Mouse (Mus musculus): ENCODE measurements at regions not wholly inside any gene's neighbourhood (a gene's known extent, or its start where the extent isn't known, plus 50 kb on each side); places are given as distances from the start of the nearest gene placed in this dataset.
"Not testable (repeated sequence)": the region's sequence is repeated elsewhere in the genome, so short reads cannot be mapped to it uniquely, and the experiment has no call there.

DNA sequence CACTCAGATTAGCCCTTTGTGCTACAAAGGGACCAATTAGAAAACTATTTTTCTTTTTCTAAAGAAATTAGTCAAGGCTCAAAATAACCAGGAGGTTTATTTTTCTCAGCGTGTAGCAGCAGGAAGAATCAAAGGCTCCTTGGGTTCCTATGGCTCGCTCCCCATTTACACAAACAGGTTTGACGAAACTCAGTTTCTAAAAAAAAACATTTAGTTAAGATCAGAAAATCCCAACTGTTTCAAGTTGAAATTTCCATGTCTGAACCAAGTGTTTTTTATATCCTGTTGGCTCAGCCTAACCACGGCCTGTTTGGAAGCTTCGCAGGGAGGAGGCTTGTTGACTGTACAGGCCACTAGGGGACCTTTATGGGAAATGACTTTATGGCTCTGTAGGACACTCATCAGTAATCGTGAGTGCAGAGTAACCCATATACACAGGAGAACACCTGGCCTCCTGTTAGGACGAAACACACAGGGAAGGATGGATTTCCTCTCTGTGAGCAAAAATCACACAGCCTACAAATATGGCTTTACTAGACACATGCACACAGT is 215.6 kb upstream of the Sesn3 start:
- DNase-seq = no peak

- no peak for DNase-seq
These were observed 214.6 kb upstream of the Sesn3 start for GRCm38 (mm10) chr9:14060257-14060656.

DNA sequence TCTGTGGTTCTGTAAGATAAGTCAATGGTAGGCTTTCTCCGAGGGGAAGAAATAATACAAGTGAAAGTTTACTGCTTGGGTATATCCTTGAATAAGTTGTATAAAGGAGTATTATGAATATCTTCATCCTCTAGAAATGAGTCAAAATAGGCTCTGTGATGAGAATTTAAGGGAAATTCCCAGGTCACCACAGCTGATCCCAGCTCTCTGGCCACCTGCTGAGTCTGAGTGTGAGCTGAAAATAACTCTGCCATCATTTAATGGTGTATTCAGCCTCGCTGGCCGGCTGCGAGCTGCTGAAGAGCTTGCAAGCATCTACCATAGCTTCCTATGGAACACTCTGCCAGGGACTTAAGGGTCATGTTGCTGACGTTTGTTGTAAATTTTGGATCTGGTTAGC is 213.5 kb upstream of the Sesn3 start:
- DNase-seq = no peak

DNA sequence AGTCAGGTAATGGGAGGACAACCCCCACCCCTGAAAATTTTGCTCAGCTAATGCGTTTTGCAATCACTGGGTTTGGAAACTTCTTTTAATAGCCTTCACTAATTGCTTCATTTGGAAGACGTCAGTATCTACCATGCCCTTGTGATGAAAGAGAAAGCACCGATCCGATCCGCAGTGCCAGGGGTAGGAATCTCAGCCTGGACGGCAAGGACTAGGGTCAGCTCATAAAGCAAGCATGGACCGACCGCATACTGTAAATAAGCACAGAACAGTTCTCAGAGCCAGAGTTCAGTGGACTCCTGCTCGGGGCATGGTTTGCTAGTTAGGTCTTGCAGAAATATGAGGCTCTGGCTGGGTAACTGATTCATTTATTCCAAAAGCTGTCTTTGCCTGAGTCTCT is 213.0 kb upstream of the Sesn3 start:
- DNase-seq = peak; percentile 49

GRCm38 (mm10) chr9:14062706-14063105 is 212.2 kb upstream of the Sesn3 start:
- DNase-seq = no peak

GRCm38 (mm10) chr9:14066741-14067140 is 208.1 kb upstream of the Sesn3 start:
- not testable (repeated sequence) for DNase-seq

DNA sequence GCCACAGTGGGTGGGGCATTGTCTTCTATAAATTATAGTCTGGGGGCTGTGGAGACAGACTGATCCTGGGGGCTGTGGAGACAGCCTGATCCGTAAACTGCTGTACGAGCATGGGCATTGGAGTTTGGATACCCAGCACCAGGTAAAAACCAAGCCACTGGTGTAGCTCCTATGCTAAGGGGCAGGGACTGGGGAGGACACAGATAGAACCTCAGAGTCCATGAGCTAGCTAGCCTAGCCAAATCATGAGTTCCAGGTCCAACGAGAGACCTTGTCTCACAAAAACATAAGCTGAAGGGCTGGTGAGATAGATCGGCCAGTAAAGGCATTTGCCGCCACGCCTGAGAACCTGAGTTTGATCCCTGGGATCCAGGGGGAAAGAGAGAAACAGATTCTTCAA is 205.8 kb upstream of the Sesn3 start:
- DNase-seq = no peak

DNA sequence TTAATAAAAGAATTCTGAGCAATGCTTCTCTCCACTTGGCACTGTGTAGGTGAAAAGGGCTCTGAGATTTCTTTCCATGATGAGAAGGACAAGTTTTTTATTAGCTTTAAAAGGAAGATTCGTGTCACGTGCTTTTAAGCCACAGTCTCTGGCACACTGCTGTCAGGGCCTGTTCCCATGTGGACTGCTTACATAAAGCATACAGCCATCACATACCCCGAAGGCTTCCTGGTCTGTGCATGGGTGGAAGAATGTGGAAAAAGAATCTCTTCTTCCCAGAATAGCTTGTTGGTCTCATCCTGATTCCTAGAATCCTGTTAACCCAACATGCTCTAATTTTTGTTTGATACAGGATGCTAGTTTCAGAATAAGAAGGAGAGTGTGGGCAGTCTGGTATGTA is 205.1 kb upstream of the Sesn3 start:
- no peak for DNase-seq

GRCm38 (mm10) chr9:14071728-14072127 is 203.1 kb upstream of the Sesn3 start:
- no peak for DNase-seq

- no peak for DNase-seq
These were observed 201.9 kb upstream of the Sesn3 start for GRCm38 (mm10) chr9:14072950-14073349.

DNA sequence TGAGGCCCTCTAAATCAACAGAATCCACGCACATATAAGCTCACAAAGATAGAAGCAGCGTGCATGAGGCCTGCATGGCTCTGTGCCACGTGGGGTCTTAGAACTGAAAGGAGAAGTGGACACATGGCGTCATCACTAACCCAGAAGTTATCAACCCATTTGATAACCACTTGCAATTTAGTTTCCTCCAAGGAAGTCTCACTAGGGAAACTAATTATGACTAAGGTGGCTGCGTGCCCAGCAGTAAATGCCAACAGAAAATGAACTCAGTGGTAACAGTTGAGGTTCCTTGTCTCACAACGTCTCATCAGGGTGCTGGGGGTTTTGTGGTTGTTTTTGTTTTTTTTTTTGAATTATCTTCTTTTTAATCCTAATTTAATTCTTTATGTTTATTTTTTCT is 200.6 kb upstream of the Sesn3 start:
- DNase-seq = no peak

GRCm38 (mm10) chr9:14074866-14075265 is 200.0 kb upstream of the Sesn3 start:
- DNase-seq = not testable (repeated sequence)

- peak; percentile 53 for DNase-seq
These were observed 199.4 kb upstream of the Sesn3 start for GRCm38 (mm10) chr9:14075452-14075851.

GRCm38 (mm10) chr9:14075868-14076267 is 199.0 kb upstream of the Sesn3 start:
- DNase-seq = no peak

- no peak for DNase-seq
These were observed 198.1 kb upstream of the Sesn3 start for GRCm38 (mm10) chr9:14076728-14077127.

DNA sequence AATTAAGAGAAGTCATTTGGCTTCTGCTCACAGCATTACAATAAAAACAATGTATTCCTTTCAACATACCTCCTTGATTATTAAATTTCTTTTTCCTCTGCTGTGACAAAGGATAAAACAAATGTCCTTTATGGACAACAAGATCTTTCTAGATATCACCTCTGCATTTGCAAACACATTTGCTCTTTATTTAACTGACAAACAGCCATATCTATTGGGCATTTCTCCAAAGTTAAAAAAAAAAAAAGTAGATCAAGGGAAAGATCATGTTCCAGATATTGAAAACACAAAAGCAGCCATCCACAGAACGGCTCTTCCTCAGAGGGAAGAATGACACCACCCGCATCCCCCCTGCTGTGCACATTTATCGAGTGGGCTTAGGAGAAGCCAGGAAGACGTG is 193.7 kb upstream of the Sesn3 start:
- no peak for DNase-seq

DNA sequence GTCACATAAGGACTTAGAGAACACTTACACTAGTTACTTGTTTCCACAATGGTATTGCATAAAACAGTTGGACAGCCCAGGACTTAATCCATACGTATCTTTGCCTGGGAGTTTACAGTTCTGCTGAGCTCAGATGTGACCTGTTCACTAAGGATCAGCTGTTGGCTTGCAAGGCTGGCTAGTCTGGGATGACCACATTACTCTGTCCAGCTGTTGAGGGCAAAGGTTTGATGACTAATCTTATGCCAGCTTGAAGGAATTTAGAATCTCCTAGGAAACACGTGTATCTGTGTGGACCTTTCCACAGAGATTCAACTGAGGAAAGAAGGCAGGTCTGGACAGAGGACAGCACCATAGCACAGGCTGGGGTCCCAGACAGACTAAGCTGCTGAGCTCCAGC is 188.7 kb upstream of the Sesn3 start:
- peak; percentile 12 for DNase-seq

GRCm38 (mm10) chr9:14086611-14087010 is 188.3 kb upstream of the Sesn3 start:
- DNase-seq = no peak

GRCm38 (mm10) chr9:14087874-14088273 is 187.0 kb upstream of the Sesn3 start:
- no peak for DNase-seq

DNA sequence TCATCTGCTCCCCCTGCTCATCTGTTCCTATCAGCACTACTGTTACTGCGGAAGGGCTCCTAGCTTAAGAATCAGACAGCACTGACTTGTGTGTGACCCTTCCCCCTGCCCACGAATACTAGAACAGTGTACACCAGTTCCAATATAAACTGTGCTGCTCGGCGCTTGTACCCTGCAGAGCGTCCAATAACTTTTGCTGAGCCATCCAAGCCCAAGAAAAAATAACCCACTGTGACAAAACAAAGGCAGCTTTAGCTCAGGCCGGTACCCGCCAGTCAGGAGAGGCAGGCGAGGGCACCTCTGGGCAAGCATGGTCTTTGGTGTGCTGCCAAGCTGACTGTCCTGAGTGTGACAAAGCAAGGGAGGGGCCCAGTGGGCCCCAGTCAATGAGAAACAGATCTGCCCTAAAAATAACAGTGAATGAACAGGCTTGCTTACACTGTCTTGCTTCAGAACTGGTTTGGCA is 185.0 kb upstream of the Sesn3 start:
- DNase-seq = peak; percentile 70

- DNase-seq = no peak
These were observed 184.4 kb upstream of the Sesn3 start for GRCm38 (mm10) chr9:14090454-14090853.

GRCm38 (mm10) chr9:14091099-14091930 is 183.6 kb upstream of the Sesn3 start:
- DNase-seq = no peak

DNA sequence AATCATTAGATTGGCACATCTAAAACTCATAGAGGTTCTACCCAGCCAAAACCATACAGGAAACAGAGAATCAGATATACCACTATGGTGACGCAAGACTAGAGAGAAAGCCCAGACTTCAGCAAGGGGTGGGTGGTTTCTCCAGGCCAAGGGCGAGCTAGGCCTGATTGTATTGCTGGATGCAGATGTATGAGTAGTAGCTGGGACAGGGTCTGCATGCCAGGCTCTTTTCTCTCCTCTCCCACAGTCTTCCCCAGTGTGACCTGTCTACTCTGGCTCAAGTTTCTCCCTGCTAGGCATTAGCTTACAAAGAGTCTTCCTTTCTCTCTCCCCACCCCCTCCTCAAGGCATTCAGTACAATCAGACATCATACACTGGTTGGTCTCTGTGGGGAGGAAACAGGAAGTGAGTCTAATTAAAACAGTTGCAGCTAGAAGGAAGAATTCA is 181.8 kb upstream of the Sesn3 start:
- no peak for DNase-seq

DNA sequence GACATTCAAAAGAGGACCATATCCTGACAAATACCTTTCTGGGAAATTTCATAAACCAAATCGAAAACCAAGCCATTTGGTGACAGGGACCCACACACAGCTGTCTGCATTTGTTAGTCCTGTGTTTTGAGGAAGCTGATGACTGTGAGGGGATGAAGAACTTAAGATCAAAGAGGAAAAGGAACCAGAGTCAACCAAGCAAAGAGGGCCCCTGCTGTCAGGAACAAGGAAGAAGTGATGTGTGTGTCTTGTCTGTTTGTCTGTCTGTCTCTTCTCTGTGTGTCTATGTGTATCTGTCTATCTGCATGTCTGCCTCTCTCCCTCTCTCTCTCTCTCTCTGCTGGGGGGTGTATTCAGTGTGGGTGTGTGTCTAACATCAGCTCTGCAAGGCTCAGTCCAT is 171.3 kb upstream of the Sesn3 start:
- DNase-seq = no peak

GRCm38 (mm10) chr9:14104921-14105320 is 169.9 kb upstream of the Sesn3 start:
- DNase-seq = no peak

All from kidney, postnatal 14 days (tissue).